Mouse (Mus musculus) embryo, embryonic 10.5 days (tissue): ENCODE measurements around the gene Ninl.
A peak's percentile ranks its signal among the peaks of the same experiment; 100 is the strongest.

Experiments used
- DNase-seq: peaks from one replicate; pipeline ENCODE4 v3.0.0-alpha.2; 2015; ENCODE audit warnings: low spot score

The Ninl gene

GRCm38 (mm10) chr2:151039232-151039695, at the start of gene Ninl, which contains the start of gene Nanp:
Ninl (minus strand) TSS chr2:151039382.
Nanp (minus strand) TSS chr2:151039398.
- peak; percentile 98 for DNase-seq

- no peak for DNase-seq
Measured at GRCm38 (mm10) chr2:151056637-151057036, 17.5 kb upstream of the Ninl start.

- peak; percentile 5 for DNase-seq
Measured at GRCm38 (mm10) chr2:151040411-151040810, 1.2 kb upstream of the Ninl start.

GRCm38 (mm10) chr2:151039726-151040125, 544 bp upstream of the Ninl start:
- DNase-seq, result no peak

- DNase-seq, result peak; percentile 58
Measured at GRCm38 (mm10) chr2:151038811-151039222, 365 bp downstream of the Ninl start.

GRCm38 (mm10) chr2:151037876-151038552, 1.2 kb downstream of the Ninl start:
- DNase-seq, result peak; percentile 13

GRCm38 (mm10) chr2:151037292-151037691, 1.9 kb downstream of the Ninl start:
- DNase-seq, result no peak

- DNase-seq, result no peak
Measured at GRCm38 (mm10) chr2:151036721-151037120, 2.5 kb downstream of the Ninl start.

- DNase-seq, result no peak
Measured at GRCm38 (mm10) chr2:151034435-151034834, 4.7 kb downstream of the Ninl start.

GRCm38 (mm10) chr2:151021158-151021557, 18.0 kb downstream of the Ninl start:
- DNase-seq, result no peak

- no peak for DNase-seq
Measured at GRCm38 (mm10) chr2:151015316-151015715, 23.9 kb downstream of the Ninl start.

GRCm38 (mm10) chr2:151011273-151011672, 27.9 kb downstream of the Ninl start:
- no peak for DNase-seq

- no peak for DNase-seq
Measured at GRCm38 (mm10) chr2:151009515-151010085, 29.6 kb downstream of the Ninl start.

GRCm38 (mm10) chr2:151008939-151009509, 30.2 kb downstream of the Ninl start:
- DNase-seq, result peak; percentile 86

GRCm38 (mm10) chr2:151008517-151008932, 30.7 kb downstream of the Ninl start:
- DNase-seq, result peak; percentile 57

GRCm38 (mm10) chr2:151008006-151008405, 31.2 kb downstream of the Ninl start:
- peak; percentile 17 for DNase-seq

- no peak for DNase-seq
Measured at GRCm38 (mm10) chr2:151006281-151006945, 32.8 kb downstream of the Ninl start.

- no peak for DNase-seq
Measured at GRCm38 (mm10) chr2:151004390-151004789, 34.8 kb downstream of the Ninl start.

GRCm38 (mm10) chr2:151003796-151004195, 35.4 kb downstream of the Ninl start:
- DNase-seq, result no peak

GRCm38 (mm10) chr2:151001619-151002175, 37.5 kb downstream of the Ninl start:
- no peak for DNase-seq

- peak; percentile 81 for DNase-seq
Measured at GRCm38 (mm10) chr2:151000402-151001178, 38.6 kb downstream of the Ninl start.
